Mouse (Mus musculus) heart, adult 2 months (tissue): ENCODE measurements around the gene Armc9.

Experiments
- CTCF ChIP-seq: fragments of 200-600 bp; IDR thresholded peaks from 2 replicates; pipeline ENCODE4 v1.8.1; 2022; ENCODE audit warnings: antibody characterized with exemption, mild to moderate bottlenecking, moderate library complexity
- EP300 ChIP-seq: fragments of 200-500 bp; IDR thresholded peaks from 2 replicates; pipeline ENCODE4 v1.6.1; 2011; ENCODE audit warnings: low read depth, low read length, control low read depth; ENCODE audit not compliant: insufficient read depth
- POLR2A ChIP-seq: fragments of 200-500 bp; IDR thresholded peaks from 2 replicates; pipeline ENCODE4 v1.6.1; 2011; ENCODE audit warnings: mild to moderate bottlenecking, low read depth, low read length, control low read depth; ENCODE audit not compliant: insufficient read depth

DNA sequence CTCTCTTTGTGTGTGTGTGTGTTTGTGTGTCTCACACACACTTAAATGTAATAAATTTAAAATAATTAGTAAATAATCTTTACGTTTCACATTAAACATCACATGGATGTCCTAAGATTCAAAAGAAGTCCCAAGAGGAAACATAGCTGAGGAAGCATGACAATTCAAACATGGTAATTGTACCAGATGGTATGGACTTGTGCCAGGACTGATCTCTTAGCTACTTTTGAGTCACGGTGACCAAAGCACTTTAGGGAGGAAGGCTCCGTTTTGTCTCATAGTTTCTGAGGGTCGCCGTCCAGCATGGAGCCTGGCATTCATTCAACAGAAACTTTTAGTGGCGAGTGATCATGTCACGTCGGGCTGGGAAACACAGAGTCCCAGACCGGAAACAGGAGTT is 6.4 kb upstream of the Armc9 start:
- TF ChIP-seq POLR2A = no peak
- no peak for TF ChIP-seq EP300
- no peak for TF ChIP-seq CTCF
